Mouse (Mus musculus) CD4-positive, CD25-positive, alpha-beta regulatory T cell, adult 4 months (primary cell): ENCODE results near the gene Olfr1122. TPM values are rescaled to one million over a fixed set of nuclear protein-coding genes. Genes with fewer than 3 reads are reported as not detected.
"Not testable (repeated sequence)": the region's sequence is repeated elsewhere in the genome, so short reads cannot be mapped to it uniquely, and the experiment has no call there.

Experiments
- ATAC-seq: one replicate; pipeline ENCODE4 v1.8.0; 2017
- polyA plus RNA-seq, 2 experiments: library from polyadenylated mRNA; unstranded; fragments of 100-300 nt; shearing (Covaris generic); gene quantifications; one replicate each; pipeline ENCODE4 v1.2.1; 2017

Olfr1122 gene
- not detected for polyA plus RNA-seq

- ATAC-seq = no peak
These were observed at the start of gene Olfr1122 for GRCm38 (mm10) chr2:87385549-87385948. Gene Olfr1122, plus strand, starts transcription at chr2:87385849.

- no peak for ATAC-seq
These were observed 31.1 kb upstream of the Olfr1122 start, which contains the start of gene Olfr1120 for GRCm38 (mm10) chr2:87354515-87354914. Gene Olfr1120, plus strand, starts transcription at chr2:87354815.

- not testable (repeated sequence) for ATAC-seq
These were observed 25.5 kb upstream of the Olfr1122 start for GRCm38 (mm10) chr2:87360121-87360520.

DNA sequence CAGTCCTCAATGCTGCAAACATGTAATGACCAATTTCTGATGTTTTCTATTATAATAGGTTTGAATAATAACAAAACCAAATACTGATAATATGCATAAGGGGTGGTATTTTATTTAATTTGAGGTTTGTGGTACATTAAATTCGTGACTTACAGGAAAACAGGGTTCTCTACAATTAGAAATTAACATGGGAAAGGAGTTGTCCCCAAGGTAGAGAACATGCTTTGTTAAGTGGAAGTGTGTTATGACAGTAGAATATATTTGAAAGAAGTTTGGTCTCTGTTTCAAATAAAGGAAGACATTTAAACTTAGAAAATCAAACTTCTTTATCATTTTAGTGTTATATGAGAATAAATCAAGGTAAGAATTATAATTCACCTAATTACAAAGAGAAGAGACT lies 16.1 kb upstream of the Olfr1122 start, which contains the start of gene Olfr1121:
TSS of gene Olfr1121 (plus strand) at position 301 of the 400 bp plus-strand sequence.
- ATAC-seq = no peak

GRCm38 (mm10) chr2:87371726-87372125 lies 13.9 kb upstream of the Olfr1122 start:
- no peak for ATAC-seq

DNA sequence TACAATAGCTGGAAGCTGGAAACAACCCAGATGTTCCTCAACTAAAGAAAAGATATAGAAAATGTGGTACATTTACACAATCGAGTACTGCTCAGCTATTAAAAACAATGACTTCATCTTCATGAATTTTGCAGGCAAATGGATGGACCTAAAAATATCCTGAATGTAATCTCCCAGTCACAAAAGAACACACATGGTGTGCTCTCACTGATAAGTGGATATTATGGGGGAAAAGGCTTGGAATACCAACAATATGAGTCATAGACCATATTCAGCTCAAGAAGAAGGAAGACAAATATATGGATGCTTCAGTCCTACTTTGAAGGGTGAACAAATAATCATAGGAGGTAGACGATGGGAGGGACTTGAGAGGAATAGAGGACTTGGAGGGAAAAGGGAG lies 1.7 kb upstream of the Olfr1122 start:
- no peak for ATAC-seq

GRCm38 (mm10) chr2:87393605-87394004 lies 8.0 kb downstream of the Olfr1122 start:
- peak; percentile 56 for ATAC-seq

DNA sequence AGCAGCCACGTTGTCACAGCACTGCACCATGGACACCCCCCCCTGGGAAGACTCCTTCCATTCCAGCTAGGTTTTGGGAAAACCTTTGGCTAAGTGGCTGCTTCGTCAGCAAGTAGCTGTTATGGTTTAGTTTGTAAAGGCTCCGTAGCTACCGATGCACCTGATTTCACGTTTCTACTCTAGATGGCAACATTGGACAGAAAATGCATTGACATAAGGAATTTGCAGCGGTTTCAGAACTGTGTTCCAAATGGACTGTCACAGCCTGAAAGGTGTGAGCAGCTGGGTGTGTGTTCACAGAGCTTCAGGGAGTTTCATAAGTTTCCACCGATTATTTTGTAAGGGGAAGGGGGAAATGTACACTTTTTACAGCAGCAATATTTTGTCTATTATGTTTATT lies 9.0 kb downstream of the Olfr1122 start:
- ATAC-seq = not testable (repeated sequence)

- no peak for ATAC-seq
These were observed 30.7 kb downstream of the Olfr1122 start, which contains the start of gene Olfr1123 for GRCm38 (mm10) chr2:87416335-87416734. Gene Olfr1123, plus strand, starts transcription at chr2:87416635.

GRCm38 (mm10) chr2:87429975-87430374 lies 44.3 kb downstream of the Olfr1122 start, which contains the start of gene Olfr1124:
Gene Olfr1124, plus strand, starts transcription at chr2:87430275.
- no peak for ATAC-seq

GRCm38 (mm10) chr2:87437731-87438130 lies 52.1 kb downstream of the Olfr1122 start:
- no peak for ATAC-seq

Other genes with a start within 250 kb of the Olfr1122 start
- not detected for gene Olfr1110, start 245.5 kb upstream of the Olfr1122 start, polyA plus RNA-seq
- gene Olfr1111, start 233.2 kb upstream of the Olfr1122 start, polyA plus RNA-seq = not detected
- gene Olfr1112, start 198.1 kb upstream of the Olfr1122 start, polyA plus RNA-seq = not detected
- gene Olfr1113, start 176.9 kb upstream of the Olfr1122 start, polyA plus RNA-seq = not detected
- not detected for gene Olfr1115, start 137.8 kb upstream of the Olfr1122 start, polyA plus RNA-seq
- gene Olfr1116, start 118.3 kb upstream of the Olfr1122 start, polyA plus RNA-seq = under 1 TPM in 1 of 2 experiments, not detected in 1; 0.13 TPM
- gene Olfr1118, start 78.3 kb upstream of the Olfr1122 start, polyA plus RNA-seq = not detected
- gene Olfr1120, start 31.0 kb upstream of the Olfr1122 start, polyA plus RNA-seq = not detected
- gene Olfr1121, start 16.0 kb upstream of the Olfr1122 start, polyA plus RNA-seq = not detected
- not detected for gene Olfr1123, start 30.8 kb downstream of the Olfr1122 start, polyA plus RNA-seq
- gene Olfr1124, start 44.4 kb downstream of the Olfr1122 start, polyA plus RNA-seq = 1 to 10 TPM in 1 of 2 experiments, not detected in 1; 3.3 TPM
- gene Olfr1126, start 68.1 kb downstream of the Olfr1122 start, polyA plus RNA-seq = not detected
- gene Pramel7, start 111.2 kb downstream of the Olfr1122 start, polyA plus RNA-seq = not detected
- gene Pramel6, start 120.7 kb downstream of the Olfr1122 start, polyA plus RNA-seq = not detected
- not detected for gene Olfr153, start 145.9 kb downstream of the Olfr1122 start, polyA plus RNA-seq
- not detected for gene Olfr1128, start 159.7 kb downstream of the Olfr1122 start, polyA plus RNA-seq
- gene Olfr1129, start 188.1 kb downstream of the Olfr1122 start, polyA plus RNA-seq = not detected
- not detected for gene Olfr1130, start 220.4 kb downstream of the Olfr1122 start, polyA plus RNA-seq
- not detected for gene Olfr1131, start 241.3 kb downstream of the Olfr1122 start, polyA plus RNA-seq